8 mouse cellular contexts compared by ENCODE assay signal in the genomic region with DNA sequence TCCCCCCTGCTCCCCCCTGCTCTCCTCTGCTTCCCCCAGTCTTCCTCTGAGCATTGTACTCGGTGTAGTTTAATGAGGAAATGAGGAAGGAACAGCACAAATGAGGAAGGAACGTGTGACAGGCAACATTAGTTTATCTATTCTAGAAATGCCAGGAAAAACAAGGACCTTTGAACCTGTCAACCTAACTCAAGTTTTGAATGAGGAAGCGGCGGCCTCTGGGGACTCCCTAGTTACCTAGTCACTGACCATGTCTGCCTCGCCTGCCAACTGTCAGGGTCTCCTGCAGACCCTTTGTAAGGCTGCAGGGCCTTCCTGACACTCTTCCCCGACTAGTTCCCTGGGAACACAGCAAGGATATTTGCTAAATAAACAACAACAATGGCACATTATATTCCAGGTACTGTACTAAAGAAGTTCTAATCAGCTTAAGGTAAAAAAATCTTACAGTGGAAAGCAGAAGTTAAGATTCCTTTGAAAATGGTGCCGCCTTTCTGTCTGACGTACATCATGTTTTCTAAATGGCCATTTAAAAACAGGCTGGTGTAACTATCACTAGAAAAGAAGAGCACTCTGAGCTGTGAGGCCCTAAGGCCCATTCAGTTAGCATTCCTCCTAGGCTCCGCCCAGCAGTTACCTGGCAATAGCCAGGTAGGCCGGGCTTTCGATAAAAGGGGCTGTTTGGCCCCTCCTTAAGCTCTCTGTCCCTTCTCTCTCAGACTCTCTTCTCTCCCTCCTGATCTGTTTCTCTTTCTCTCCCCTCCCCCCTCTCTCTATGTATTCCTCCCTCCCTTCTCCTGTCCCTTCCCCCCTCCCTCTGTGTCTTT. TPM values are rescaled to one million over a fixed set of nuclear protein-coding genes. Genes with fewer than 3 reads are reported as not detected.
A peak's percentile ranks its signal among the peaks of the same experiment; 100 is the strongest.
DNase-seq lines count a peak whose midpoint lies in the region; ATAC-seq and TF ChIP-seq lines count a peak whose summit lies in the region.
"Had no signal": no experiment of that assay in that cellular context is flagged by ENCODE, and none has a peak within 500 bp of the region (broad histone marks: within the 10 kb centered on the region; RNA-seq: fewer than 3 reads in every experiment).

No protein-coding gene starts in this region.

- peaks cover 34% of the 10 kb centered on the region for H3K4me1 ChIP-seq in bone marrow macrophage, adult 2 months (ENCODE audit: control insufficient read depth, insufficient read depth, low read length)
- H3K4me1 ChIP-seq in kidney, adult 2 months (ENCODE audit: control insufficient read depth, insufficient read depth, low read length): peaks cover 36% of the 10 kb centered on the region

- H3K27ac ChIP-seq in bone marrow macrophage, adult 2 months (ENCODE audit: insufficient read depth, low read depth, low read length): peak overlapping the region; percentile 83
- H3K27ac ChIP-seq in kidney, adult 2 months (ENCODE audit: insufficient read depth, low read depth, low read length): peak overlapping the region; percentile 73
- peak overlapping the region; percentile 46 for H3K27ac ChIP-seq in macrophage
- no peak overlapping the region for H3K27ac ChIP-seq in layer of hippocampus, adult 2 months

- WGBS in kidney, adult 2 months: 32% methylated on average over 11 of the region's 11 CpGs
- 22% methylated on average over 11 of the region's 11 CpGs for WGBS in macrophage (ENCODE audit: missing documents)

- H3K36me3 ChIP-seq in kidney, adult 2 months (ENCODE audit: control insufficient read depth, insufficient read depth, low read length): no peaks in the 10 kb centered on the region; the same call in none of the 2 replicates
- H3K36me3 ChIP-seq in macrophage (ENCODE audit: inconsistent target): peaks cover 33% of the 10 kb centered on the region

- no peak for ATAC-seq in megakaryocyte-erythroid progenitor cell, adult 5-6 weeks (replicated peaks; ENCODE audit: low FRiP score, low TSS enrichment, poor library complexity, severe bottlenecking)
- ATAC-seq: midbrain, embryonic 16.5 days had no signal

- no peaks in the 10 kb centered on the region for H3K27me3 ChIP-seq in kidney, adult 2 months (replicated peaks; ENCODE audit: control insufficient read depth, insufficient read depth, low read length)

- TF ChIP-seq CTCF in bone marrow macrophage, adult 2 months (IDR thresholded peaks at IDR 0.05; ENCODE audit: low read depth, low read length): no peak
- TF ChIP-seq CTCF in kidney, adult 2 months (conservative IDR thresholded peaks at IDR 0.05; ENCODE audit: insufficient read depth, insufficient read length, low read depth, low read length): no peak
- TF ChIP-seq CTCF in layer of hippocampus, adult 2 months (conservative IDR thresholded peaks at IDR 0.05): no peak

- DNase-seq in A20 (ENCODE audit: low read depth, low spot score): peak; percentile 77
- peak; percentile 87 for DNase-seq in kidney, adult 2 months
- DNase-seq in adrenal gland, postnatal 14 days: no peak
- DNase-seq in layer of hippocampus, adult 2 months (ENCODE audit: low spot score in 2 of 2): no peak

- H3K4me3 ChIP-seq in bone marrow macrophage, adult 2 months (ENCODE audit: insufficient read depth, low read length): peak overlapping the region; percentile 15; the same call in 1 of the 2 replicates
- H3K4me3 ChIP-seq in kidney, adult 2 months (ENCODE audit: insufficient read depth, low read depth, low read length): no peak overlapping the region
- H3K4me3 ChIP-seq in macrophage (ENCODE audit: inconsistent target): no peak overlapping the region
- H3K4me3 ChIP-seq in layer of hippocampus, adult 2 months: no peak overlapping the region

- H3K79me2 ChIP-seq in macrophage (ENCODE audit: inconsistent target): peaks cover 96% of the 10 kb centered on the region

- no peak for TF ChIP-seq POLR2A in bone marrow macrophage, adult 2 months (IDR thresholded peaks at IDR 0.05; ENCODE audit: borderline replicate concordance, low read depth, low read length)
- TF ChIP-seq POLR2A in kidney, adult 2 months (IDR thresholded peaks at IDR 0.05; ENCODE audit: low read depth, low read length): no peak

RNA-seq across cellular contexts. Expression of gene Uvrag, which starts 39.0 kb away (rescaled TPM):
- 48.2 and 61.3 TPM in 2 replicates for polyA plus RNA-seq in bone marrow macrophage, adult 2 months (2012; ENCODE audit: insufficient read depth, insufficient read length, missing spikeins)
- 8.0 and 17.0 TPM in 2 replicates for polyA plus RNA-seq in kidney, adult 2 months (2012; rRNA removed)
- total RNA-seq in macrophage (2018; cell fraction: chromatin; rRNA removed): 100 to 1,000 TPM in 25 of 26 experiments, 10 to 100 TPM in 1; 50.7 to 434 (median 284) TPM
- 10 to 100 TPM; 34.5 to 59.0 (median 45.3) TPM for total RNA-seq in macrophage (2018; cell fraction: cytosol; rRNA removed)
- 100 to 1,000 TPM in 23 of 26 experiments, 10 to 100 TPM in 3; 61.5 to 335 (median 157) TPM for total RNA-seq in macrophage (2018; cell fraction: nucleus; rRNA removed)
- 29.6 to 32.2 TPM (median 30.1 TPM) in 3 replicates for polyA plus RNA-seq in macrophage (2018)
- 33.7 and 42.3 TPM in 2 replicates for total RNA-seq in adrenal gland, postnatal 14 days (2021)
- 15.0 and 18.2 TPM in 2 replicates for total RNA-seq in megakaryocyte-erythroid progenitor cell, adult 5-6 weeks (2014; fragmentation: Nextera tagmentation)
- total RNA-seq in megakaryocyte-erythroid progenitor cell, adult 5-6 weeks (2017): 14.4 and 16.2 TPM in 2 replicates
- total RNA-seq in layer of hippocampus, adult 2 months (2021): 10 to 100 TPM; 48.9 to 52.4 TPM

Comparison
In these comparisons a context has a peak if more than half of its experiments do, and no peak if none do; other contexts are left out.
1. DNase-seq: peak in A20 (single experiment) and kidney, adult 2 months (single experiment); none in adrenal gland, postnatal 14 days (single experiment) and layer of hippocampus, adult 2 months (0 of 2).